Mouse (Mus musculus) myocyte (in vitro differentiated cells): ENCODE measurements around the gene Capn12. TPM values are rescaled to one million over a fixed set of nuclear protein-coding genes. Genes with fewer than 3 reads are reported as not detected.
"Not testable (repeated sequence)": the region's sequence is repeated elsewhere in the genome, so short reads cannot be mapped to it uniquely, and the experiment has no call there.

Experiments used
- H3K27me3 ChIP-seq: one replicate; pipeline ENCODE4 v1.6.1; 2011; ENCODE audit not compliant: control insufficient read depth, insufficient read depth, insufficient read length
- H3K36me3 ChIP-seq: one replicate; pipeline ENCODE4 v1.6.1; 2011; ENCODE audit not compliant: control insufficient read depth, insufficient read depth
- H3K4me2 ChIP-seq: one replicate; pipeline ENCODE4 v1.6.1; 2011; ENCODE audit warnings: low read depth, control low read depth
- H3K4me3 ChIP-seq: one replicate; pipeline ENCODE4 v1.5.1; 2011; ENCODE audit warnings: mild to moderate bottlenecking, control low read depth, moderate library complexity
- H3K79me2 ChIP-seq: one replicate; pipeline ENCODE4 v1.6.1; 2011; ENCODE audit not compliant: control insufficient read depth, insufficient read depth
- H3ac ChIP-seq: one replicate; pipeline ENCODE4 v1.6.1; 2011; ENCODE audit not compliant: control insufficient read depth, insufficient read length
- CEBPB ChIP-seq: IDR thresholded peaks from 2 replicates; pipeline ENCODE4 v1.6.1; 2011; ENCODE audit warnings: mild to moderate bottlenecking, moderate library complexity; ENCODE audit not compliant: poor library complexity, insufficient read depth, severe bottlenecking
- E2F4 ChIP-seq: IDR thresholded peaks from one replicate; pipeline ENCODE4 v1.6.1; 2011; ENCODE audit warnings: mild to moderate bottlenecking, control low read depth, moderate library complexity; ENCODE audit not compliant: insufficient read depth
- MAX ChIP-seq: IDR thresholded peaks from one replicate; pipeline ENCODE4 v1.6.1; 2011; ENCODE audit warnings: low read depth, mild to moderate bottlenecking, control low read depth
- MYOD1 ChIP-seq, 3 experiments: IDR thresholded peaks; one replicate each; pipeline ENCODE4 v1.6.1; 2011; ENCODE audit warnings: control low read depth in 2 of 3, low read depth in 2 of 3, mild to moderate bottlenecking in 2 of 3, moderate library complexity in 1 of 3; ENCODE audit not compliant: insufficient read length in 2 of 3, control insufficient read depth in 1 of 3
- MYOG ChIP-seq, 3 experiments: IDR thresholded peaks; one replicate each; pipeline ENCODE4 v1.6.1; 2011; ENCODE audit warnings: control low read depth in 2 of 3, low read depth in 2 of 3, mild to moderate bottlenecking in 2 of 3; ENCODE audit not compliant: insufficient read length in 2 of 3, control insufficient read depth in 1 of 3, insufficient read depth in 1 of 3
- POLR2A ChIP-seq: IDR thresholded peaks from one replicate; pipeline ENCODE4 v1.6.1; 2011; ENCODE audit warnings: low read depth, mild to moderate bottlenecking, control low read depth, moderate library complexity; ENCODE audit not compliant: insufficient read length
- POLR2AphosphoS2 ChIP-seq: IDR thresholded peaks from one replicate; pipeline ENCODE4 v1.6.1; 2011; ENCODE audit warnings: low read depth, control low read depth; ENCODE audit not compliant: insufficient read length
- REST ChIP-seq: IDR thresholded peaks from one replicate; pipeline ENCODE4 v1.6.1; 2011; ENCODE audit warnings: mild to moderate bottlenecking, control low read depth, moderate library complexity; ENCODE audit not compliant: insufficient read depth, insufficient read length
- SRF ChIP-seq: IDR thresholded peaks from one replicate; pipeline ENCODE4 v1.6.1; 2011; ENCODE audit warnings: low read depth; ENCODE audit not compliant: control insufficient read depth, insufficient read length
- TCF12 ChIP-seq: IDR thresholded peaks from one replicate; pipeline ENCODE4 v1.6.1; 2011; ENCODE audit warnings: mild to moderate bottlenecking, control low read depth; ENCODE audit not compliant: poor library complexity, insufficient read depth, severe bottlenecking
- TCF3 ChIP-seq: IDR thresholded peaks from one replicate; pipeline ENCODE4 v1.6.1; 2011; ENCODE audit warnings: low read depth, control low read depth; ENCODE audit not compliant: insufficient read length
- USF1 ChIP-seq: IDR thresholded peaks from one replicate; pipeline ENCODE4 v1.6.1; 2011; ENCODE audit warnings: low read depth, mild to moderate bottlenecking, control low read depth, moderate library complexity
- polyA plus RNA-seq: library from polyadenylated mRNA; unstranded; fragments of >200 nt; fragmentation: generic; extraction: Trizol; gene quantifications from one replicate; pipeline ENCODE4 v1.2.1, GENCODE M21; 2012; ENCODE audit warnings: missing spikeins

Gene Capn12
- polyA plus RNA-seq, 1 experiment: 0.24 TPM

- H3K79me2 ChIP-seq: no peaks in the 10 kb centered on the region
- H3K4me2 ChIP-seq: no peak overlapping the region
- no peak overlapping the region for H3K4me3 ChIP-seq
- no peaks in the 10 kb centered on the region for H3K27me3 ChIP-seq
- TF ChIP-seq TCF12: no peak
- no peak for TF ChIP-seq CEBPB
- TF ChIP-seq E2F4: no peak
- no peak for TF ChIP-seq MAX
- TF ChIP-seq MYOD1 (IDR thresholded peaks at IDR 0.05; ENCODE audit: control insufficient read depth in 1 of 3, insufficient read length in 2 of 3, low read depth in 2 of 3): no peak
- no peak for TF ChIP-seq MYOG (IDR thresholded peaks at IDR 0.05; ENCODE audit: control insufficient read depth in 1 of 3, insufficient read depth in 1 of 3, insufficient read length in 2 of 3, low read depth in 2 of 3)
- TF ChIP-seq TCF3: no peak
- TF ChIP-seq USF1: no peak
- TF ChIP-seq REST: no peak
- no peak for TF ChIP-seq POLR2A
- no peak for TF ChIP-seq SRF
- no peak for TF ChIP-seq POLR2AphosphoS2
- no peak overlapping the region for H3ac ChIP-seq
- H3K36me3 ChIP-seq: no peaks in the 10 kb centered on the region
Observed at GRCm38 (mm10) chr7:28877155-28877554, 4.1 kb upstream of the Capn12 start.

- Histone ChIP-seq H3K4me3 (no peak overlapping the region), H3ac (no peak overlapping the region), H3K4me2 (no peak overlapping the region), H3K27me3 (no peaks in the 10 kb centered on the region), H3K36me3 (no peaks in the 10 kb centered on the region), H3K79me2 (no peaks in the 10 kb centered on the region)
- TF ChIP-seq TCF12 (no peak), TCF3 (no peak), POLR2A (no peak), SRF (no peak), MYOG (IDR thresholded peaks at IDR 0.05; ENCODE audit: control insufficient read depth in 1 of 3, insufficient read depth in 1 of 3, insufficient read length in 2 of 3, low read depth in 2 of 3) (peak in 1 of 3 experiments; percentile 29), MYOD1 (IDR thresholded peaks at IDR 0.05; ENCODE audit: control insufficient read depth in 1 of 3, insufficient read length in 2 of 3, low read depth in 2 of 3) (peak in 2 of 3 experiments; percentile 18 to 36), CEBPB (no peak)
Observed at GRCm38 (mm10) chr7:28877856-28878255, 3.4 kb upstream of the Capn12 start.

- TF ChIP-seq MYOG (IDR thresholded peaks at IDR 0.05; ENCODE audit: control insufficient read depth in 1 of 3, insufficient read depth in 1 of 3, insufficient read length in 2 of 3, low read depth in 2 of 3): no peak
- TF ChIP-seq REST: no peak
- no peak for TF ChIP-seq POLR2AphosphoS2
- TF ChIP-seq E2F4: no peak
- no peak for TF ChIP-seq POLR2A
- no peak for TF ChIP-seq SRF
- no peak for TF ChIP-seq MYOD1 (IDR thresholded peaks at IDR 0.05; ENCODE audit: control insufficient read depth in 1 of 3, insufficient read length in 2 of 3, low read depth in 2 of 3)
- no peak for TF ChIP-seq TCF3
- TF ChIP-seq USF1: no peak
- no peak for TF ChIP-seq MAX
- Histone ChIP-seq H3K4me2 (no peak overlapping the region), H3K4me3 (no peak overlapping the region), H3K36me3 (no peaks in the 10 kb centered on the region), H3ac (no peak overlapping the region), H3K27me3 (no peaks in the 10 kb centered on the region), H3K79me2 (no peaks in the 10 kb centered on the region)
Observed at GRCm38 (mm10) chr7:28879606-28880005, 1.6 kb upstream of the Capn12 start.

GRCm38 (mm10) chr7:28880554-28880953 lies 668 bp upstream of the Capn12 start:
- TF ChIP-seq USF1: no peak
- TF ChIP-seq MYOD1 (IDR thresholded peaks at IDR 0.05; ENCODE audit: control insufficient read depth in 1 of 3, insufficient read length in 2 of 3, low read depth in 2 of 3): no peak
- no peak for TF ChIP-seq POLR2AphosphoS2
- TF ChIP-seq CEBPB: no peak
- no peak for TF ChIP-seq TCF3
- TF ChIP-seq POLR2A: no peak
- no peak for TF ChIP-seq MAX
- H3K4me3 ChIP-seq: no peak overlapping the region
- no peaks in the 10 kb centered on the region for H3K36me3 ChIP-seq
- H3K27me3 ChIP-seq: no peaks in the 10 kb centered on the region
- no peaks in the 10 kb centered on the region for H3K79me2 ChIP-seq
- H3K4me2 ChIP-seq: no peak overlapping the region
- H3ac ChIP-seq: no peak overlapping the region

GRCm38 (mm10) chr7:28883039-28883438 lies 1.8 kb downstream of the Capn12 start:
- no peak overlapping the region for H3K4me3 ChIP-seq
- no peaks in the 10 kb centered on the region for H3K79me2 ChIP-seq
- H3K36me3 ChIP-seq: no peaks in the 10 kb centered on the region
- no peak overlapping the region for H3K4me2 ChIP-seq
- H3ac ChIP-seq: no peak overlapping the region
- no peak for TF ChIP-seq REST
- no peaks in the 10 kb centered on the region for H3K27me3 ChIP-seq

- not testable (repeated sequence) for H3ac ChIP-seq, H3K36me3 ChIP-seq, H3K4me2 ChIP-seq, H3K79me2 ChIP-seq, H3K27me3 ChIP-seq, H3K4me3 ChIP-seq
Observed at GRCm38 (mm10) chr7:28883704-28884103, 2.5 kb downstream of the Capn12 start.
